Mouse (Mus musculus) embryo, embryonic 10.5 days (tissue): ENCODE data around the gene Ceacam15.

Experiments
- DNase-seq: peaks from one replicate; pipeline ENCODE4 v3.0.0-alpha.2; 2015; ENCODE audit warnings: low spot score

The Ceacam15 gene

DNA sequence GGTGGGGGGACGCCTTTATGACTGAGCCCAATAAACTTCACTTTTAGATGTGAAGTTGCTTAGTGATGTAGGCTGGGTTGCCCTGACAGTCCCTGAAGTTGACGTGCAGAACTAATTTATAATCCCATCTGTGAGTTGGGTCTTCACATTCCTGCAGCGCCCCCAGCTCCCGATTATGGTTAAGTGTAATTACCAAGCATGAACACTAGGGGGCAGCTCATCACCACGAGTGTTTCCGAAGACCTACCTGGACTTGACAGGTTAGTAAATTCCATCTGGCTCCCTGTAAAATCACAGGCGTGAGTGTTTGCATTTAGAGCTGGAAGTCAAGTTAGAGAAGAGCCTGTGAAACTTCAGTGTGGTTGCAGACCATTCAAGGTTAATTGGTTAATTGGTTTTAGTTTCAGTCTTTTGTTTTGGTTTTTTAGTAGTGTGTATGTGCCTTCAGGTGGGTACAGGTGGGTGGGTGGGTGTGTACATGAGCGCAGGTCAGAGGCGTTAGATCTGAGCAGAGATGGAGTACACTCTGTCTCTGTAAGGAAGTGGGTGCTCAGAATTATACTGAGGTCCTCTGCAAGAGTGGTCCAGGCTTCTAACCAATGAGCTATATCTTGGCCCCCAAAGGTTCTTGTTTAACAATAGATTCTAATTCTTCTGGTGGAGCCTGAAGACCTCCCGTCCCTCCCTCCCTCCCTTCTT lies 45.8 kb downstream of the Ceacam15 start:
- DNase-seq: peak; percentile 81

- peak; percentile 93 for DNase-seq
Measured at GRCm38 (mm10) chr7:16628096-16628771, 47.3 kb downstream of the Ceacam15 start.

DNA sequence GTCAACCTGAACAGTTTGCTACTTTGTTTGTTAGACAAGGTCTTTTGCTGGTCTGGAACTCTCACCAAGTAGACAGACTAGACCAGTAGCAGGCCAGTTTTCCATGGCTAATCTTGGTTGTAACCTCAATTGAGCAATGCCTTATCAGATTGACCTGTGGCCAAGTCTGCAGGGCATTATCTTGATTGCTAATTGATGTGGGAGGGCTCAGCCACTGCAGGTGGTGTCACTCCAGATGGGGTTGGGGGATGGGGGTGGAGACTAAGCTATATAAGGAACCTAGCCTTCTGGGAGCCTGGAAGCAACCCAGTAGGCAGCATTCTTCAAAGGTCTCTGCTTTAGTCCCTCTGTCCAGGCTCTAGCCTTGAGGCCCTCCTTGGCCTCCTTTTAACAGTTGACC lies 51.8 kb downstream of the Ceacam15 start:
- no peak for DNase-seq

- DNase-seq: peak; percentile 55
Measured at GRCm38 (mm10) chr7:16623131-16623530, 52.4 kb downstream of the Ceacam15 start.
